Mouse (Mus musculus): ENCODE measurements around the gene Hsf4. TPM values are rescaled to one million over a fixed set of nuclear protein-coding genes. Genes with fewer than 3 reads are reported as not detected.

Gene Hsf4
- polyA plus RNA-seq, 1 experiment from 2014 or later, result not detected

MicroRNAs encoded within 50 kb of the gene (microRNA counts, 519-probe panel; counts per million panel counts)
- 3,759 counts per million, percentile 22 among the panel's probes with 10 or more counts for microRNA mmu-miR-328

Small RNA genes lying within 50 kb of the gene (microRNA-seq; reads per million reads assigned to microRNA genes)
- gene Gm27320 (ENCODE audit: borderline number of aligned reads), result not detected
- gene Mir328 (ENCODE audit: borderline number of aligned reads), result 289 reads per million, percentile 74 among the genes with 10 or more reads in this experiment

Other genes starting within 250 kb of the Hsf4 start
- gene Ces3a, start 221.2 kb upstream of the Hsf4 start, polyA plus RNA-seq (2014; fragmentation: Nextera tagmentation; extraction: Ambion mirVana), result not detected in 2 replicates
- not detected in 2 replicates for gene Ces3b, start 186.0 kb upstream of the Hsf4 start, polyA plus RNA-seq (2014; fragmentation: Nextera tagmentation; extraction: Ambion mirVana)
- not detected in 2 replicates for gene Ces4a, start 138.0 kb upstream of the Hsf4 start, polyA plus RNA-seq (2014; fragmentation: Nextera tagmentation; extraction: Ambion mirVana)
- gene Cbfb, start 99.1 kb upstream of the Hsf4 start, polyA plus RNA-seq (2014; fragmentation: Nextera tagmentation; extraction: Ambion mirVana), result 57.2 and 61.2 TPM in 2 replicates
- gene D230025D16Rik, start 44.7 kb upstream of the Hsf4 start, polyA plus RNA-seq (2014; fragmentation: Nextera tagmentation; extraction: Ambion mirVana), result 20.9 and 21.6 TPM in 2 replicates
- 8.6 and 10.0 TPM in 2 replicates for gene B3gnt9, start 14.6 kb upstream of the Hsf4 start, polyA plus RNA-seq (2014; fragmentation: Nextera tagmentation; extraction: Ambion mirVana)
- 14.3 and 17.0 TPM in 2 replicates for gene Tradd, start 5.2 kb upstream of the Hsf4 start, polyA plus RNA-seq (2014; fragmentation: Nextera tagmentation; extraction: Ambion mirVana)
- 2.3 and 2.8 TPM in 2 replicates for gene Fbxl8, start 5.2 kb upstream of the Hsf4 start, polyA plus RNA-seq (2014; fragmentation: Nextera tagmentation; extraction: Ambion mirVana)
- 1.8 and 2.0 TPM in 2 replicates for gene Nol3, start 6.3 kb downstream of the Hsf4 start, polyA plus RNA-seq (2014; fragmentation: Nextera tagmentation; extraction: Ambion mirVana)
- gene 4931428F04Rik, start 20.1 kb downstream of the Hsf4 start, polyA plus RNA-seq (2014; fragmentation: Nextera tagmentation; extraction: Ambion mirVana), result 4.5 and 6.7 TPM in 2 replicates
- gene Exoc3l, start 26.3 kb downstream of the Hsf4 start, polyA plus RNA-seq (2014; fragmentation: Nextera tagmentation; extraction: Ambion mirVana), result 10.8 and 15.0 TPM in 2 replicates
- gene E2f4, start 27.9 kb downstream of the Hsf4 start, polyA plus RNA-seq (2014; fragmentation: Nextera tagmentation; extraction: Ambion mirVana), result 70.7 and 81.9 TPM in 2 replicates
- gene Elmo3, start 35.8 kb downstream of the Hsf4 start, polyA plus RNA-seq (2014; fragmentation: Nextera tagmentation; extraction: Ambion mirVana), result 2.9 and 4.2 TPM in 2 replicates
- 1.3 and 1.7 TPM in 2 replicates for gene Lrrc29, start 56.5 kb downstream of the Hsf4 start, polyA plus RNA-seq (2014; fragmentation: Nextera tagmentation; extraction: Ambion mirVana)
- 83.5 and 88.7 TPM in 2 replicates for gene Tmem208, start 56.6 kb downstream of the Hsf4 start, polyA plus RNA-seq (2014; fragmentation: Nextera tagmentation; extraction: Ambion mirVana)
- gene Fhod1, start 78.2 kb downstream of the Hsf4 start, polyA plus RNA-seq (2014; fragmentation: Nextera tagmentation; extraction: Ambion mirVana), result 2.8 and 3.1 TPM in 2 replicates
- gene Slc9a5, start 79.0 kb downstream of the Hsf4 start, polyA plus RNA-seq (2014; fragmentation: Nextera tagmentation; extraction: Ambion mirVana), result 1.5 and 2.1 TPM in 2 replicates
- gene Plekhg4, start 103.5 kb downstream of the Hsf4 start, polyA plus RNA-seq (2014; fragmentation: Nextera tagmentation; extraction: Ambion mirVana), result 0.11 TPM in 1 of 2 replicates, not detected in the other
- gene Kctd19, start 143.7 kb downstream of the Hsf4 start, polyA plus RNA-seq (2014; fragmentation: Nextera tagmentation; extraction: Ambion mirVana), result not detected in 2 replicates
- not detected in 2 replicates for gene Lrrc36, start 143.8 kb downstream of the Hsf4 start, polyA plus RNA-seq (2014; fragmentation: Nextera tagmentation; extraction: Ambion mirVana)
- gene Tppp3, start 201.7 kb downstream of the Hsf4 start, polyA plus RNA-seq (2014; fragmentation: Nextera tagmentation; extraction: Ambion mirVana), result 21.0 and 21.1 TPM in 2 replicates
- gene Zdhhc1, start 227.1 kb downstream of the Hsf4 start, polyA plus RNA-seq (2014; fragmentation: Nextera tagmentation; extraction: Ambion mirVana), result 15.0 and 17.1 TPM in 2 replicates
- gene Hsd11b2, start 249.0 kb downstream of the Hsf4 start, polyA plus RNA-seq (2014; fragmentation: Nextera tagmentation; extraction: Ambion mirVana), result 6.4 and 8.2 TPM in 2 replicates